Mouse (Mus musculus): ENCODE measurements around the gene Stpg1.

The Stpg1 gene

GRCm38 (mm10) chr4:135549323-135549722 is 54.7 kb downstream of the Stpg1 start:
- DNase-seq (ENCODE audit: low spot score): no peak

GRCm38 (mm10) chr4:135563794-135564193 is 69.2 kb downstream of the Stpg1 start:
- DNase-seq (ENCODE audit: low spot score): no peak

- DNase-seq (ENCODE audit: low spot score): no peak
Measured at GRCm38 (mm10) chr4:135565400-135565799, 70.8 kb downstream of the Stpg1 start.

GRCm38 (mm10) chr4:135567042-135567441 is 72.5 kb downstream of the Stpg1 start:
- DNase-seq (ENCODE audit: low spot score): no peak

GRCm38 (mm10) chr4:135567484-135567883 is 72.9 kb downstream of the Stpg1 start:
- DNase-seq (ENCODE audit: low spot score): no peak

DNA sequence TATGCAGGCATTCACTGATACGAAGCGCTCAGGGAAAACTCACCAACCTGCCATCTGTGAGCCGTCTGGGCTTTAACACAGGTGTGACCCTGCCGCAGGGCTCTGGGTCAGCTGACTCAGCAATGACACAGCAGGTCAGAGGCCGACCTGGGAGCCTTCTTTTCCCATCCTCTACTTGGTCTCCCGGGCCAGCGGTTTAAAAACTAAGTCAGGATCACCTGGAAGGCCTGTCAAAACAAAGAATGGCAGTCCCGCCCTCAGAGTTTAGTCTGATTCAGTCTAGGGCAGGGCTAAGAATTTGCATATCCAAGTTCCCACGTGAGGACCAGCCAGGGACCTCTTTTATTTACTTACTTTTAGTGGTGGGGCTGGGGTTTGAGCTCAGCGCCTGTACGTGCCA is 74.6 kb downstream of the Stpg1 start:
- DNase-seq (ENCODE audit: low spot score): no peak

GRCm38 (mm10) chr4:135570152-135571036 is 75.8 kb downstream of the Stpg1 start:
- no peak for DNase-seq (ENCODE audit: low spot score)

- DNase-seq (ENCODE audit: low spot score): no peak
Measured at GRCm38 (mm10) chr4:135571037-135571550, 76.5 kb downstream of the Stpg1 start.

DNA sequence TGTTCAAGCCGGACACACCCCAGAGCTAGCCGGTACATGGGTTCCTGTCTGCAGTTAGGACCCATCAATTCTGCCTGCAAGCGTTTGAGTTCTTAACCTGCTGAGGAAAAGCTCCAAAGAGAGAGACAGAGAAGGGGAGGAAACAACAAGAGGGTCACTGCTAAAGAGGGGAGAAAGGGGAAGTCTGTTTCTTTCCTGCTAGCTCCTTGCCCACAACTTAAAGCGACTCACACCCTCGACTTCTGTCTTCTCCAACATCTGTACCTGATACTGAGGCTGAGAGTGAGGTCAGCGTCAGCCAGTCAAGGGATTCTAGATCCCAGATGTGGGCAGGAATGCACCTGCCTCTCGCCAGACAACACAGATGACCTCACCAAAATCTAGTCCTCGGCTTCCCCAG is 77.7 kb downstream of the Stpg1 start:
- no peak for DNase-seq (ENCODE audit: low spot score)

GRCm38 (mm10) chr4:135573251-135573808 is 78.7 kb downstream of the Stpg1 start, which contains the start of gene Grhl3:
Gene Grhl3 (minus strand): TSS chr4:135573630.
- DNase-seq (ENCODE audit: low spot score): no peak

- DNase-seq (ENCODE audit: low spot score): no peak
Measured at GRCm38 (mm10) chr4:135575365-135576140, 81.0 kb downstream of the Stpg1 start.

- no peak for DNase-seq (ENCODE audit: low spot score)
Measured at GRCm38 (mm10) chr4:135578490-135578889, 83.9 kb downstream of the Stpg1 start.

- DNase-seq (ENCODE audit: low spot score): no peak
Measured at GRCm38 (mm10) chr4:135579695-135580094, 85.1 kb downstream of the Stpg1 start.

DNA sequence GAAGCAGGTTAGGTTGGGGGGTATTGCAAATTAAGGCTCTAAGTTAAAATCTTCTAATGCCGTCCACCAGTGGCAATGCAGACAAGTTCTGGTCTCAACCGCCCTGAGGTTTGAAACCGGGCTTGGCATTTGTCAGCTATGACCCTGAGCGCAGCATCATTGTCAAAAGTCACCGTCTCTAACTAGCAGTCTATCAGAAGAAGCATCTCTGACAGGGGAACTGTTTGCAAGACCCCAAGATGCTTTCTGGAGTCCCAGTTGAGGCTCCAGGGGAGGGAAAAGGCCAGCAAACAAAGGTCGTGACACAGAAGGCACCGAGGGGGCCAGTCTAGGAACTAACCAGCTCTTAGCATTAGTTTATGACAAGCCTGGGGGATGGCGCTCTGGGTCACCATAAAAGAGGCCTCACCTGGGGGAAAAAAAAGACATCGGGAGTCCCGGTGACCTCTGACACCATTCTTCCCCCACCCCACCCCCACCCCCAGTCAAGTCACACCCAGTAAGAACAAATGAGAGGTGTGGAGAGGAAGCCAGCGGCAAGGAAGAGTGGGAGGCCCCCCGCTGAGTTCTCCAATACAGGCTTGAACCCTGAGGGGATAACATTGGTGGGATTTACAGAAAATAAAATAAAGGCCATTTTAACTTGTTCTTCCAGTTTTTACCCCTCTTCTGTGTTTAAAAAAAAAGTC is 86.8 kb downstream of the Stpg1 start:
- no peak for DNase-seq (ENCODE audit: low spot score)

- DNase-seq (ENCODE audit: low spot score): no peak
Measured at GRCm38 (mm10) chr4:135584838-135585237, 90.2 kb downstream of the Stpg1 start.

All from ovary, postnatal 14 days (tissue).